Comparison of ENCODE assay signal across 8 mouse cellular contexts in genomic region chr9:111117794-111118251, GRCm38 (mm10). TPM values are rescaled to one million over a fixed set of nuclear protein-coding genes. Genes with fewer than 3 reads are reported as not detected.
A peak's percentile ranks its signal among the peaks of the same experiment; 100 is the strongest.
DNase-seq lines count a peak whose midpoint lies in the region; ATAC-seq and TF ChIP-seq lines count a peak whose summit lies in the region.

No protein-coding gene starts in this region.

- TF ChIP-seq EP300 in liver, embryonic 14.5 days (IDR thresholded peaks at IDR 0.05; ENCODE audit: low read depth) = no peak
- TF ChIP-seq EP300 in stomach, postnatal 0 days (optimal IDR thresholded peaks at IDR 0.05) = no peak

- peak; percentile 96 for ATAC-seq in erythroblast, adult 5-6 weeks (replicated peaks; ENCODE audit: low FRiP score, poor library complexity, severe bottlenecking)
- peak; percentile 92 for ATAC-seq in heart, embryonic 12.5 days (ENCODE audit: insufficient number of reproducible peaks, low FRiP score)
- peak; percentile 93 for ATAC-seq in kidney, postnatal 0 days (replicated peaks; ENCODE audit: low FRiP score, low read depth)
- ATAC-seq in liver, embryonic 14.5 days (ENCODE audit: insufficient read depth) = peak; percentile 90
- peak; percentile 96 for ATAC-seq in neural tube, embryonic 12.5 days (ENCODE audit: low FRiP score, low read depth)
- ATAC-seq in stomach, postnatal 0 days (ENCODE audit: low FRiP score, low TSS enrichment) = peak; percentile 92

- H3K36me3 ChIP-seq in heart, embryonic 12.5 days = no peaks in the 10 kb centered on the region
- H3K36me3 ChIP-seq in kidney, postnatal 0 days (ENCODE audit: insufficient read depth, low read length) = no peaks in the 10 kb centered on the region
- no peaks in the 10 kb centered on the region for H3K36me3 ChIP-seq in liver, embryonic 14.5 days (replicated peaks; ENCODE audit: control insufficient read depth, insufficient read depth, low read depth)
- no peaks in the 10 kb centered on the region for H3K36me3 ChIP-seq in neural tube, embryonic 12.5 days
- no peaks in the 10 kb centered on the region for H3K36me3 ChIP-seq in stomach, postnatal 0 days (ENCODE audit: control insufficient read depth, insufficient read depth, low read length)

- under 1% methylated on average over 53 of the region's 56 CpGs for WGBS in heart, embryonic 12.5 days
- WGBS in kidney, postnatal 0 days = 1% methylated on average over 33 of the region's 56 CpGs
- WGBS in liver, embryonic 14.5 days (ENCODE audit: insufficient replicate concordance) = under 1% methylated on average over 56 of the region's 56 CpGs
- WGBS in neural tube, embryonic 12.5 days = under 1% methylated on average over 56 of the region's 56 CpGs
- under 1% methylated on average over 47 of the region's 56 CpGs for WGBS in stomach, postnatal 0 days

- peak overlapping the region; percentile 92 for H3K27ac ChIP-seq in heart, embryonic 12.5 days (ENCODE audit: poor library complexity, severe bottlenecking)
- H3K27ac ChIP-seq in kidney, postnatal 0 days = peak overlapping the region; percentile 89
- H3K27ac ChIP-seq in liver, embryonic 14.5 days = peak overlapping the region; percentile 83
- H3K27ac ChIP-seq in neural tube, embryonic 12.5 days = peak overlapping the region; percentile 74
- peak overlapping the region; percentile 90 for H3K27ac ChIP-seq in stomach, postnatal 0 days (replicated peaks)

- no peak for TF ChIP-seq CTCF in kidney, postnatal 0 days (IDR thresholded peaks at IDR 0.05; ENCODE audit: low read depth)
- no peak for TF ChIP-seq CTCF in liver, embryonic 14.5 days (IDR thresholded peaks at IDR 0.05; ENCODE audit: low read depth)
- no peak for TF ChIP-seq CTCF in stomach, postnatal 0 days (IDR thresholded peaks at IDR 0.05; ENCODE audit: low read depth)

- peak overlapping the region; percentile 93 for H3K9ac ChIP-seq in heart, embryonic 12.5 days
- H3K9ac ChIP-seq in kidney, postnatal 0 days (ENCODE audit: low read depth, low read length) = peak overlapping the region; percentile 87
- peak overlapping the region; percentile 88 for H3K9ac ChIP-seq in liver, embryonic 14.5 days (replicated peaks)
- peak overlapping the region; percentile 91 for H3K9ac ChIP-seq in neural tube, embryonic 12.5 days
- peak overlapping the region; percentile 90 for H3K9ac ChIP-seq in stomach, postnatal 0 days (ENCODE audit: low read length)

- H3K4me1 ChIP-seq in heart, embryonic 12.5 days (replicated peaks) = peaks cover 35% of the 10 kb centered on the region
- peaks cover 3% of the 10 kb centered on the region for H3K4me1 ChIP-seq in kidney, postnatal 0 days (replicated peaks; ENCODE audit: insufficient read depth, low read length)
- peaks cover 9 to 19% of the 10 kb centered on the region in 2 experiments for H3K4me1 ChIP-seq in liver, embryonic 14.5 days (replicated peaks; ENCODE audit: control insufficient read depth in 2 of 2, insufficient read depth in 2 of 2, low read length in 1 of 2)
- H3K4me1 ChIP-seq in neural tube, embryonic 12.5 days = peaks cover 12% of the 10 kb centered on the region; the same call in 1 of the 2 replicates
- no peaks in the 10 kb centered on the region for H3K4me1 ChIP-seq in stomach, postnatal 0 days (replicated peaks; ENCODE audit: control insufficient read depth, insufficient read depth)

- no peaks in the 10 kb centered on the region for H3K27me3 ChIP-seq in heart, embryonic 12.5 days (replicated peaks)
- H3K27me3 ChIP-seq in kidney, postnatal 0 days (ENCODE audit: insufficient read depth, low read length) = no peaks in the 10 kb centered on the region
- H3K27me3 ChIP-seq in liver, embryonic 14.5 days (ENCODE audit: control insufficient read depth, insufficient read depth, low read length) = no peaks in the 10 kb centered on the region
- H3K27me3 ChIP-seq in neural tube, embryonic 12.5 days (replicated peaks) = no peaks in the 10 kb centered on the region
- no peaks in the 10 kb centered on the region for H3K27me3 ChIP-seq in stomach, postnatal 0 days (ENCODE audit: control insufficient read depth, insufficient read depth, low read length)

- H3K9me3 ChIP-seq in heart, embryonic 12.5 days (replicated peaks) = no peaks in the 10 kb centered on the region
- H3K9me3 ChIP-seq in kidney, postnatal 0 days (replicated peaks; ENCODE audit: low read length) = no peaks in the 10 kb centered on the region
- H3K9me3 ChIP-seq in liver, embryonic 14.5 days (ENCODE audit: control insufficient read depth, low read length) = no peaks in the 10 kb centered on the region
- H3K9me3 ChIP-seq in neural tube, embryonic 12.5 days = no peaks in the 10 kb centered on the region
- no peaks in the 10 kb centered on the region for H3K9me3 ChIP-seq in stomach, postnatal 0 days (ENCODE audit: control insufficient read depth, low read length)

- peak overlapping the region; percentile 94 for H3K4me3 ChIP-seq in heart, embryonic 12.5 days
- peak overlapping the region; percentile 98 for H3K4me3 ChIP-seq in kidney, postnatal 0 days (replicated peaks; ENCODE audit: low read depth, low read length)
- peak overlapping the region; percentile 74 to 99 for H3K4me3 ChIP-seq in liver, embryonic 14.5 days (ENCODE audit: insufficient read depth in 1 of 2, low read depth in 2 of 2, low read length in 2 of 2)
- H3K4me3 ChIP-seq in neural tube, embryonic 12.5 days = peak overlapping the region; percentile 98
- peak overlapping the region; percentile 97 for H3K4me3 ChIP-seq in stomach, postnatal 0 days (ENCODE audit: low read depth, low read length)

- peak; percentile 86 for DNase-seq in CD4-positive helper T cell, adult 2 months (ENCODE audit: low read depth, low spot score)
- peak; percentile 88 for DNase-seq in brain, adult 2 months (ENCODE audit: low read depth, low spot score)
- DNase-seq in kidney, postnatal 0 days (ENCODE audit: low spot score) = peak; percentile 88
- peak; percentile 53 to 60 (median 56) for DNase-seq in liver, embryonic 14.5 days (ENCODE audit: low read depth in 3 of 3, low spot score in 3 of 3)
- DNase-seq in stomach, postnatal 0 days (ENCODE audit: low spot score) = peak; percentile 88

- peak overlapping the region; percentile 88 for H3K4me2 ChIP-seq in heart, embryonic 12.5 days
- peak overlapping the region; percentile 86 for H3K4me2 ChIP-seq in kidney, postnatal 0 days (ENCODE audit: low read length)
- peak overlapping the region; percentile 95 for H3K4me2 ChIP-seq in liver, embryonic 14.5 days (ENCODE audit: low read depth)
- H3K4me2 ChIP-seq in neural tube, embryonic 12.5 days (replicated peaks) = peak overlapping the region; percentile 85
- H3K4me2 ChIP-seq in stomach, postnatal 0 days (replicated peaks; ENCODE audit: low read depth) = peak overlapping the region; percentile 80

RNA-seq across cellular contexts. Expression of gene Lrrfip2, which starts 0.4 kb away (rescaled TPM):
- total RNA-seq in erythroblast, adult 5-6 weeks (2015; ENCODE audit: low replicate concordance) = 5.6 and 6.5 TPM in 2 replicates
- 30.9 and 40.8 TPM in 2 replicates for total RNA-seq in erythroblast, adult 5-6 weeks (2017; ENCODE audit: low replicate concordance)
- polyA plus RNA-seq in heart, embryonic 12.5 days (2016; fragmentation: Nextera tagmentation; extraction: Ambion mirVana) = 65.8 and 70.4 TPM in 2 replicates
- polyA plus RNA-seq in kidney, postnatal 0 days (2015; fragmentation: Nextera tagmentation; extraction: Ambion mirVana) = 39.6 and 39.9 TPM in 2 replicates
- 6.3 and 13.6 TPM in 2 replicates for polyA plus RNA-seq in liver, embryonic 14.5 days (2012; rRNA removed)
- polyA plus RNA-seq in liver, embryonic 14.5 days (2014; fragmentation: Nextera tagmentation; extraction: Ambion mirVana) = 15.0 and 17.8 TPM in 2 replicates
- polyA plus RNA-seq in neural tube, embryonic 12.5 days (2016; fragmentation: Nextera tagmentation; extraction: Ambion mirVana) = 47.0 and 53.1 TPM in 2 replicates
- 33.2 and 34.1 TPM in 2 replicates for polyA plus RNA-seq in stomach, postnatal 0 days (2015; fragmentation: Nextera tagmentation; extraction: Ambion mirVana)

Comparison
In these comparisons a context has a peak if more than half of its experiments do, and no peak if none do; other contexts are left out.
1. Peak in every context shown above with its lines: DNase-seq, ATAC-seq, H3K4me3 ChIP-seq and H3K27ac ChIP-seq.